Mouse (Mus musculus): ENCODE results near the gene Gm12216.

The Gm12216 gene

DNA sequence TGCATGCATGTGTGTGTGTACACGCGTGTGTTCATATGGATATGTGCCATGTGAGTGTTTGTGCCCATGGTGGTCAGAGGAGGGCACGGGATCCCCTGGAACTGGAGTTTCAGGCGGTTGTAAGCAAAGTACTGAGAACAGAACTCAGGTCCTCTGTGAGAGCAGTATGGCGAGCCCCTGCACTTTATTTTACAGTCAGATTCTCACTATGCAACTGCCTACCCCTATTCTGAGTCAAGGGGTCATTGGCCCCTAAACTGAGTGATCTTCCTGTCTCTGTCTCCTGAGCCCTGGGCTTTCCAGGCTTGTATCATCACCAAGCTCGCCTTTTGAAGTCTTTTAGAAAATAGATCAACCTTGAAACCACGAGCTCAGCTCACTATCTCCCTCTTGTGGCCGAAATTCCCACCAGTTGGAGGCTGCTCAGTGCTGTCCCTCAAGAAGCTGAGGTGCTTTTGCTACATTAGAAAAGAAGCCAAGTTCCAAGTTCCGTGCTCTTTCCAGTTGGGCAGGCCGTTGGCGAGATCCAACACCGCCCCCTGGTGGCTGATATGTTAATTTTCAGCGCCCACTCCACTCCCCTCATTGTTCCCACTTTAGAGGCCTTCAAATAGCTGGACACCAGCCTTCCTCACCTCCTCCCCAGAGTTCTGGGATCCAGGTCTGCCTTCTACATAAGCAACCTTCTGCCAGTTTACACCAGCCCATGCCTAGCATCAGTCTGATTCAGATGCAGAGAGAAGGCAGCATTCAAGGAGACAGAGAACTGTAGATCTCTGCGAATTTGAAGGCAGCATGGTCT, 122.1 kb downstream of the Gm12216 start:
- DNase-seq: peak; percentile 91

DNA sequence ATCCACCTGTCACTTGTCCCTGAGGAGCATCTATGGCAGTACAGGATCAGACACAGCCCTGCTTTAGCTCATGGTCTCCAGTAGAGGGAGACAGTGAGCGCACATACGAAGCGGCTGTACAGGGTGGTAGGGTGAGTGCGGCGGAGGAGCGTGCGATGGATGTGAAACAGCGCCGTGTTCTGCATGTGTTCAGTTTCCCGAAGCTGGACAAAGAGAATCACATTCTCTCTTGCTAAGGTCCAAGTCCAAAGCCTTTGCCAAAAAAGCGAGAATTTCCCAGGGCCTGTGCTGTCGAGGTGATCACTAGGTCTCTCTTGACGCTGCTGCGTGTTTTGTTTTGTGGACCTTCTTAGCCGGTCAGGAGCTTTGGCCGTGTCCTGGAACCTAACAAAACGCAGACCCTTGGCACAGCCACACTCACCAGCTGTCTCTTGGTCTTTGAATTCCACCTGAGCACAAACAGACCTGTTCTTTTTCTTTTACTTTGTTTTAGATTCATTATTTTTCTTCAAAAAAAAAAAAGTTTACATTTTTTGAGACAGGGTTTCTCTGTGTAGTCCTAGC, 123.3 kb downstream of the Gm12216 start:
- peak; percentile 75 for DNase-seq

DNA sequence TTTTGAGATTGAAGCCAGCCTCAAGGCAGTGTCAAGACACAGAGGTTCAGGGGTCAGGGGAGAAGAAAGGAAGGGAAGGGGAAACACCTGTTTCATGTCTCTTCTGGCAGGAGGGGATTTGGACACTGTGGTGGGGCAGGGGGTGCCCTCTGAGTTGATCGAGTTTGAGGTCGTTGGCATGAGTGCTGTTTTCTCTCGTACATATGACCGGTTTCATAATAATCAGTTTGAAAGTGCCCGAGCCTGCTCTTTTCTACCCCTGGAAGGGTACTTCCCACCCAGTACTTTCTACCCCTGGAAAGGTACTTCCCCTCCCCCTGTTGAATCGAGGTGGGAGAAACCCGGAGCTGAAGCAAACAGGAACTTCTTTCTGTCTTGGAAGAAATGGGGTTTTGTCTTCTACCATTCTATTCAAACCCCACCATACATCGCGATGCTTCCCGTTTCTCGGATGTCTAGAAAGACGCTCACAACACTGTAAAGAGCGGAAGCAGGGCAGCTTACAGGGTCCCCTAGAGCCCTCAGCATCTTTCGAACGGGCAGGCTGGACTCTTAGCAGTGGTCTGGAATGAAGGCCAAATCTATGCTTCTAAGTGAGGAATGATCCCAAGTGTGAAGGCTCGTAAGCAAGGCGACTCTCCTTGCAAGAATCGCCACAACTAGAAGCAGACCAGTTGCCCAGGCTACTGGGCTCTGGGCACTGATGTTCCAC, 123.9 kb downstream of the Gm12216 start:
- no peak for DNase-seq

DNA sequence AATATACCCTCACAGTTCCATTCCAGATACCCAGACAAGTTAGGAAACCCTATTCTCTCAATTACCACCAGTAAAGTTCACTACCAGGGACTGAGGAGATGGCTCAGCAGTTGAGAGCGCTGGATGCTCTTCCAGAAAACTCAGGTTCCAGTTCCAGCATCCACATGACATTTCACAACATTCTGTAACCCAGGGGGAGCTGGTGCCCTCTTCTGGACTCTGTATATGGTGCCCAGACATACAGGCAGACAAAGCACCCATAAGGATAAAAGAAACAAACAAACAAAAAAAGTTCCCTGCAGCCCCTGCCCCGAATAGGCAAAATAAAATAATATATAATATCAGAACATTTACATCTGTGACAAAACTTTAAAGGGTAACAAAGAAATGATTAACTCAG, 124.6 kb downstream of the Gm12216 start:
- no peak for DNase-seq

DNA sequence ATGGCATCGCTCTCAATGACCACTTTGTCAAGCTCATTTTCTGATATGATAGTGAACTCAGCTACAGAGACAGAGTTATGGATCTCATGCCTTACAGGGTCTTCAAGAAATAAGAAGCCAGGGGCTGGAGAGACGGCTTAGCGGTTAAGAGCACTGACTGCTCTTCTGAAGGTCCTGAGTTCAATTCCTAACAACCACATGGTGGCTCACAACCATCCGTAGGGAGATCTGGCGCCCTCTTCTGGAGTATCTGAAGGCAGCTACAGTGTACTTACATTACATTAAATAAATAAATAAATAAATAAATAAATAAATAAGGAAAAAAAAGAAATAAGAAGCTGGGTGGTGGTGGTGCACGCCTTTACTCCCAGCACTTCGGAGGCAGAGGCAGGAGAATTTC, 125.2 kb downstream of the Gm12216 start:
- DNase-seq: no peak
